Mouse (Mus musculus) cortical plate, adult 2 months (tissue): ENCODE measurements around the gene Fam69b. TPM values are rescaled to one million over a fixed set of nuclear protein-coding genes. Genes with fewer than 3 reads are reported as not detected.

Experiments
- H3K27ac ChIP-seq: fragments of 200-500 bp; 2 replicates; pipeline ENCODE4 v1.5.1; 2012; ENCODE audit warnings: low read length, control low read depth, inconsistent platforms; ENCODE audit not compliant: insufficient read depth
- H3K4me1 ChIP-seq: fragments of 200-500 bp; 2 replicates; pipeline ENCODE4 v1.6.1; 2011; ENCODE audit warnings: low read length; ENCODE audit not compliant: control insufficient read depth, insufficient read depth
- H3K4me3 ChIP-seq: fragments of 200-500 bp; 2 replicates; pipeline ENCODE4 v1.5.1; 2011; ENCODE audit warnings: mild to moderate bottlenecking, low read length, control low read depth; ENCODE audit not compliant: insufficient read depth
- CTCF ChIP-seq: fragments of 200-500 bp; IDR thresholded peaks from 2 replicates; pipeline ENCODE4 v1.5.1; 2011; ENCODE audit warnings: mild to moderate bottlenecking, control low read depth, low read length; ENCODE audit not compliant: insufficient read depth; ENCODE audit errors: extremely low read depth
- POLR2A ChIP-seq: fragments of 200-500 bp; IDR thresholded peaks from 2 replicates; pipeline ENCODE4 v1.6.1; 2011; ENCODE audit warnings: mild to moderate bottlenecking, low read length, control low read depth; ENCODE audit not compliant: insufficient read depth; ENCODE audit errors: extremely low read depth
- polyA plus RNA-seq: library from polyadenylated mRNA; depleted of rRNA; stranded (reverse); fragments of >200 nt; gene quantifications from 2 replicates; pipeline ENCODE4 v1.2.3, GENCODE M21; 2012

Fam69b gene
- polyA plus RNA-seq, 1 experiment = 88.8 TPM

GRCm38 (mm10) chr2:26634629-26635488, 6.6 kb downstream of the Fam69b start:
- H3K4me3 ChIP-seq = no peak overlapping the region
- peaks cover 14% of the 10 kb centered on the region for H3K4me1 ChIP-seq
- H3K27ac ChIP-seq = no peak overlapping the region
- TF ChIP-seq CTCF (no peak), POLR2A (no peak)

- TF ChIP-seq POLR2A (no peak; the same call in 1 of the 2 replicates), CTCF (no peak)
- Histone ChIP-seq H3K4me3 (no peak overlapping the region), H3K4me1 (peaks cover 14% of the 10 kb centered on the region), H3K27ac (no peak overlapping the region)
Observed at GRCm38 (mm10) chr2:26635489-26636324, 7.5 kb downstream of the Fam69b start.

- Histone ChIP-seq H3K4me3 (no peak overlapping the region), H3K27ac (no peak overlapping the region), H3K4me1 (peaks cover 11% of the 10 kb centered on the region)
- TF ChIP-seq POLR2A (no peak), CTCF (no peak)
Observed at GRCm38 (mm10) chr2:26636325-26636635, 8.0 kb downstream of the Fam69b start.

- Histone ChIP-seq H3K27ac (no peak overlapping the region), H3K4me3 (no peak overlapping the region), H3K4me1 (peaks cover 9% of the 10 kb centered on the region)
- TF ChIP-seq CTCF = no peak
- no peak for TF ChIP-seq POLR2A
Observed at GRCm38 (mm10) chr2:26637316-26637932, 9.2 kb downstream of the Fam69b start.

GRCm38 (mm10) chr2:26638039-26638438, 9.8 kb downstream of the Fam69b start:
- TF ChIP-seq CTCF (no peak), POLR2A (no peak)
- H3K4me1 ChIP-seq = peaks cover 7% of the 10 kb centered on the region
- no peak overlapping the region for H3K27ac ChIP-seq
- H3K4me3 ChIP-seq = no peak overlapping the region

- peak overlapping the region; percentile 91; the same call in 1 of the 2 replicates for H3K4me3 ChIP-seq
- no peak overlapping the region for H3K27ac ChIP-seq
- H3K4me1 ChIP-seq = peaks cover 6% of the 10 kb centered on the region
- TF ChIP-seq CTCF = no peak
- TF ChIP-seq POLR2A = no peak
Observed at GRCm38 (mm10) chr2:26638572-26638971, 10.3 kb downstream of the Fam69b start.

- peaks cover 6% of the 10 kb centered on the region for H3K4me1 ChIP-seq
- peak overlapping the region; percentile 91 for H3K4me3 ChIP-seq
- no peak overlapping the region for H3K27ac ChIP-seq
- 0 out of 2 replicates have a peak, but pooled peaks have one; percentile 29 for TF ChIP-seq POLR2A
- peak; percentile 31; the same call in 1 of the 2 replicates for TF ChIP-seq CTCF
Observed at GRCm38 (mm10) chr2:26639083-26639482, 10.8 kb downstream of the Fam69b start.

GRCm38 (mm10) chr2:26639838-26640830, 11.9 kb downstream of the Fam69b start:
- TF ChIP-seq POLR2A (peak; percentile 99), CTCF (peak; percentile 74)
- H3K27ac ChIP-seq = peak overlapping the region; percentile 74
- H3K4me3 ChIP-seq = peak overlapping the region; percentile 91

More at GRCm38 (mm10) chr2:26639838-26640830, 11.9 kb downstream of the Fam69b start:
- H3K4me1 ChIP-seq = peaks cover 5% of the 10 kb centered on the region
